Comparison of ENCODE assay signal across 8 mouse cellular contexts in the genomic region with DNA sequence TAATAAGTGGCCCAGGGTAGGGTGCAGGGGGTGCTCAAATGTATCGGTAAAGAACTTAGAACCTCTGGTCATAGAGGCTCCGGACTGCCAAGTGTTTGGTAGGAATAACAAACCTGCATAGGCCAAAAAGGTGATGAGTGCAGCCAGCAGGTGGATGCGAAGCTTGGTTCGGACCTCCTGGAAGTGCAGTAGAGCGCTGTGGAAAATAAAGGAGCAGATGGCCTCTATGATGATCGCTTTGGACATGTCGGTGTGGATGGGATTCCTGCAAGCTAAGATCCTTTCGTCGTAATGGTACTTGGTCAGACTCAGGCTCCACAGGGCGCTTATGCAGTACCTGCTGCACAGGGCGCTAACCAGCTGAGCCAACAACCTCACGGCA. TPM values are rescaled to one million over a fixed set of nuclear protein-coding genes. Genes with fewer than 3 reads are reported as not detected.
DNase-seq lines count a peak whose midpoint lies in the region; ATAC-seq and TF ChIP-seq lines count a peak whose summit lies in the region.

No protein-coding gene starts in this region.

- H3K27me3 ChIP-seq in spleen, adult 2 months (ENCODE audit: control insufficient read depth, insufficient read depth, low read length): 0 out of 2 replicates have a peak, but pooled peaks cover 3% of the 10 kb centered on the region
- no peaks in the 10 kb centered on the region for H3K27me3 ChIP-seq in liver, embryonic 14.5 days (ENCODE audit: control insufficient read depth, insufficient read depth, low read length)
- H3K27me3 ChIP-seq in stomach, postnatal 0 days (ENCODE audit: control insufficient read depth, insufficient read depth, low read length): no peaks in the 10 kb centered on the region

- H3K4me2 ChIP-seq in liver, embryonic 14.5 days (ENCODE audit: low read depth): peak overlapping the region; percentile 85
- peak overlapping the region; percentile 93 for H3K4me2 ChIP-seq in stomach, postnatal 0 days (replicated peaks; ENCODE audit: low read depth)

- peak overlapping the region; percentile 75 for H3K4me3 ChIP-seq in spleen, adult 2 months (ENCODE audit: extremely low read depth, insufficient read depth, insufficient read length)
- peak overlapping the region; percentile 60 to 76 for H3K4me3 ChIP-seq in liver, embryonic 14.5 days (ENCODE audit: insufficient read depth in 1 of 2, low read depth in 2 of 2, low read length in 2 of 2)
- peak overlapping the region; percentile 65 for H3K4me3 ChIP-seq in stomach, postnatal 0 days (ENCODE audit: low read depth, low read length)

- no peak for TF ChIP-seq POLR2A in spleen, adult 2 months (IDR thresholded peaks at IDR 0.05; ENCODE audit: low read depth, low read length)

- no peak overlapping the region for H3K27ac ChIP-seq in spleen, adult 2 months (ENCODE audit: insufficient read depth, low read length)
- no peak overlapping the region for H3K27ac ChIP-seq in liver, embryonic 14.5 days
- H3K27ac ChIP-seq in stomach, postnatal 0 days (replicated peaks): no peak overlapping the region

- H3K4me1 ChIP-seq in spleen, adult 2 months (ENCODE audit: control insufficient read depth, insufficient read depth, insufficient read length): no peaks in the 10 kb centered on the region
- H3K4me1 ChIP-seq in liver, embryonic 14.5 days (replicated peaks; ENCODE audit: control insufficient read depth in 2 of 2, insufficient read depth in 2 of 2, low read length in 1 of 2): peaks cover 36 to 60% of the 10 kb centered on the region in 2 experiments
- no peaks in the 10 kb centered on the region for H3K4me1 ChIP-seq in stomach, postnatal 0 days (replicated peaks; ENCODE audit: control insufficient read depth, insufficient read depth)

- ATAC-seq in cerebellum, adult (ENCODE audit: insufficient number of reproducible peaks, low FRiP score, low TSS enrichment): peak; percentile 21; the same call in 1 of the 2 replicates
- peak; percentile 11 for ATAC-seq in liver, embryonic 14.5 days (ENCODE audit: insufficient read depth)
- ATAC-seq in stomach, postnatal 0 days (ENCODE audit: low FRiP score, low TSS enrichment): peak; percentile 10; the same call in 1 of the 2 replicates

- no peak for DNase-seq in cerebellum, adult 11 months
- no peak for DNase-seq in spleen, adult 2 months (ENCODE audit: low read depth in 1 of 2, low spot score in 2 of 2)
- no peak for DNase-seq in spleen, postnatal 36 days (ENCODE audit: low spot score in 2 of 2)
- no peak for DNase-seq in liver, embryonic 14.5 days (ENCODE audit: low read depth in 3 of 3, low spot score in 3 of 3)
- DNase-seq in stomach, postnatal 0 days (ENCODE audit: low spot score): no peak
- DNase-seq in urinary bladder, adult 2 months (ENCODE audit: low spot score): no peak
- DNase-seq in adrenal gland, postnatal 14 days: no peak

- peak overlapping the region; percentile 91 for H3K9ac ChIP-seq in liver, embryonic 14.5 days (replicated peaks)
- H3K9ac ChIP-seq in stomach, postnatal 0 days (ENCODE audit: low read length): peak overlapping the region; percentile 65

- WGBS in spleen, adult 2 months: 20% methylated on average over 12 of the region's 12 CpGs
- 10% methylated on average over 12 of the region's 12 CpGs for WGBS in liver, embryonic 14.5 days (ENCODE audit: insufficient replicate concordance)
- WGBS in stomach, postnatal 0 days: 9% methylated on average over 12 of the region's 12 CpGs

- H3K36me3 ChIP-seq in spleen, adult 2 months (ENCODE audit: control insufficient read depth, insufficient read depth, low read length): no peaks in the 10 kb centered on the region
- no peaks in the 10 kb centered on the region for H3K36me3 ChIP-seq in liver, embryonic 14.5 days (replicated peaks; ENCODE audit: control insufficient read depth, insufficient read depth, low read depth)
- no peaks in the 10 kb centered on the region for H3K36me3 ChIP-seq in stomach, postnatal 0 days (ENCODE audit: control insufficient read depth, insufficient read depth, low read length)

- no peak for TF ChIP-seq EP300 in liver, embryonic 14.5 days (IDR thresholded peaks at IDR 0.05; ENCODE audit: low read depth)
- no peak for TF ChIP-seq EP300 in stomach, postnatal 0 days (optimal IDR thresholded peaks at IDR 0.05)

- no peak for TF ChIP-seq CTCF in spleen, adult 2 months (IDR thresholded peaks at IDR 0.05; ENCODE audit: extremely low read depth, insufficient read depth, insufficient read length, insufficient replicate concordance)
- TF ChIP-seq CTCF in liver, embryonic 14.5 days (IDR thresholded peaks at IDR 0.05; ENCODE audit: low read depth): no peak
- no peak for TF ChIP-seq CTCF in stomach, postnatal 0 days (IDR thresholded peaks at IDR 0.05; ENCODE audit: low read depth)

- no peaks in the 10 kb centered on the region for H3K9me3 ChIP-seq in liver, embryonic 14.5 days (ENCODE audit: control insufficient read depth, low read length)
- no peaks in the 10 kb centered on the region for H3K9me3 ChIP-seq in stomach, postnatal 0 days (ENCODE audit: control insufficient read depth, low read length)

RNA-seq across cellular contexts. Expression of a gene that starts 0.8 kb away (rescaled TPM):
- polyA plus RNA-seq in spleen, adult 2 months (2012; rRNA removed): 0.78 and 1.2 TPM in 2 replicates
- polyA plus RNA-seq in liver, embryonic 14.5 days (2012; rRNA removed): 7.1 and 7.4 TPM in 2 replicates
- polyA plus RNA-seq in liver, embryonic 14.5 days (2014; fragmentation: Nextera tagmentation; extraction: Ambion mirVana): 18.5 and 22.3 TPM in 2 replicates
- 22.0 and 22.2 TPM in 2 replicates for polyA plus RNA-seq in stomach, postnatal 0 days (2015; fragmentation: Nextera tagmentation; extraction: Ambion mirVana)
- polyA plus RNA-seq in urinary bladder, adult 2 months (2012; rRNA removed): 3.0 and 3.9 TPM in 2 replicates
- total RNA-seq in adrenal gland, postnatal 14 days (2021): 4.9 and 8.7 TPM in 2 replicates

RNA-seq across cellular contexts. Expression of a gene that starts 40.8 kb away (rescaled TPM):
- polyA plus RNA-seq in spleen, adult 2 months (2012; rRNA removed): 18.4 and 18.9 TPM in 2 replicates
- polyA plus RNA-seq in liver, embryonic 14.5 days (2012; rRNA removed): 22.6 and 36.5 TPM in 2 replicates
- 65.4 and 70.5 TPM in 2 replicates for polyA plus RNA-seq in liver, embryonic 14.5 days (2014; fragmentation: Nextera tagmentation; extraction: Ambion mirVana)
- 78.4 and 79.2 TPM in 2 replicates for polyA plus RNA-seq in stomach, postnatal 0 days (2015; fragmentation: Nextera tagmentation; extraction: Ambion mirVana)
- polyA plus RNA-seq in urinary bladder, adult 2 months (2012; rRNA removed): 47.7 and 55.6 TPM in 2 replicates
- total RNA-seq in adrenal gland, postnatal 14 days (2021): 50.2 and 63.4 TPM in 2 replicates

RNA-seq across cellular contexts. Expression of a gene that starts 51.1 kb away (rescaled TPM):
- 6.5 and 7.3 TPM in 2 replicates for polyA plus RNA-seq in spleen, adult 2 months (2012; rRNA removed)
- polyA plus RNA-seq in liver, embryonic 14.5 days (2012; rRNA removed): 3.1 and 4.3 TPM in 2 replicates
- 8.2 and 9.0 TPM in 2 replicates for polyA plus RNA-seq in liver, embryonic 14.5 days (2014; fragmentation: Nextera tagmentation; extraction: Ambion mirVana)
- 18.1 and 19.4 TPM in 2 replicates for polyA plus RNA-seq in stomach, postnatal 0 days (2015; fragmentation: Nextera tagmentation; extraction: Ambion mirVana)
- 14.6 and 19.2 TPM in 2 replicates for polyA plus RNA-seq in urinary bladder, adult 2 months (2012; rRNA removed)
- 15.5 and 16.3 TPM in 2 replicates for total RNA-seq in adrenal gland, postnatal 14 days (2021)
